Comparison of ENCODE assay signal across 13 mouse cellular contexts in genomic region chr8:123826758-123827157, GRCm38 (mm10).
"Had no signal": no experiment of that assay in that cellular context is flagged by ENCODE, and none has a peak within 500 bp of the region (broad histone marks: within the 10 kb centered on the region; RNA-seq: fewer than 3 reads in every experiment).

No protein-coding gene starts in this region.

- H3K4me2 ChIP-seq: liver, embryonic 13.5 days; midbrain, embryonic 11.5 days had no signal

- H3K27me3 ChIP-seq: liver, embryonic 13.5 days had no signal

- DNase-seq: kidney, postnatal 14 days; kidney, postnatal 4 days; layer of hippocampus, adult 9-11 months; liver, embryonic 13.5 days; lung, adult 2 months; lung, postnatal 14 days; lung, postnatal 4 days; thymus, adult 2 months; thymus, postnatal 14 days; thymus, postnatal 4 days had no signal

- H3K27ac ChIP-seq: liver, embryonic 13.5 days; stomach, postnatal 0 days had no signal

- H3K4me3 ChIP-seq: layer of hippocampus, adult 2 months; liver, embryonic 13.5 days had no signal

- H3K9ac ChIP-seq: liver, embryonic 13.5 days had no signal
